Mouse (Mus musculus) regulatory T cell (primary cell): ENCODE data around the gene Galnt16.

Experiments used
- in situ Hi-C: fragments of 300-600 bp; cut with MboI, MseI; formaldehyde crosslinking; loops from one replicate; pipeline ENCODE4 v1.15.1; 2025; ENCODE audit warnings: high pct_unique_total_duplicates

Galnt16 gene

DNA sequence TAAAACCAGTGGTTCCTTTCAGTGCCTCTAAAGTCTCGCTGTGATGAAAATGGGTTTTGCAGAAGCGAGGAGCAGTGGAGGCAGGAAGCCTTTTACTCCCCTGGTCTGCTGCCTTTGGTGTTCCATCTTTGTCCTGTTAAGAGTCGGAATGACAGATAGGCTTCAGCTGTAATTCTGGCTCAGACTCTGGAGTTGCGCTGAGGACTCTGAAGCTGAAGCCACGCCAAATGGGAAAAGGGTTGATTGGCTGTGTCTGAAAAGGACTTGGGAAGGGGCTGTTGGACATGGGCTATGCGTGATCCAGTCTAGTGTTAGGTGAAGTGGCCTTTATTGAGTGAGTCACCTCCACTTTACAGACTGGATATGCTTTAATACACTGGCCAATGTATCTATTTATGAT is 12.6 kb downstream of the Galnt16 start:
- in situ Hi-C loops: no loop called here

DNA sequence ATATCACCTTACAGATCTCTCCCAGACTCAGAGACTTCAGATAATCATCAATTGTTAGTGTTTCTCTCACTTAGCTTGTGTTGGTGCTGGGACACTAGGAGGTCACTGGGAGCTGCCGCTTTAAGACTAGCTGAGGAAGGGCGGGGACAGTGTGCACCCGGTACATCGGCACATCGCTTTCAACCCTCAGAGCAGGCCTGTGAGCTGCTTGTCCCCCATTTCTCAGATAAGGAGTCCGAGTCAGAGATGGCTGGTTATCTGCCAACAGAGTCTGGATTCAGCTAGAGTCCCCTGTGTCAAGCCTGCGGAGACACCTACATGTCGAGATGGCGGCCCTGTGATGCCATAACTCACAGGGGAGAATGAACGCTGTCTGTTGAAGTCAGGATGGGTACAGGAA is 13.5 kb downstream of the Galnt16 start:
- in situ Hi-C loops: no loop called here

DNA sequence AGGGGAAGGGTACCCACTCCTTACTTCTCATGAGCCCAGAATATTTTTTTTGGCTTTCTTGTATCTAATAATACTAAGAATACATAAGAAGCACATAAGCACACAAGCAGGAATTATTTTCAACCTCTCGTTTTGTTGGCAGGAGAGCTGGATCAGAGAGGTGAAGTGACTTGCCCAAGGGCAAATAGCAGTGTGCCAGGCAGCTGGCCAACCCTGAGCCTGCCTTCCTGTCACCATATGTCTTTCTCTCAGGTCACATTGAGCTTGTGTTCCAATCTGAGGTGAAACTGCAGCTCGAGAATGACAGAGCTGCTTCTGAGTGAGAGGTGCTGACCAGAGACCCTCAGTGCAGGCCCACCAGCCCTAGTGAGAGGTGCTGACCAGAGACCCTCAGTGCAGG is 15.8 kb downstream of the Galnt16 start:
- in situ Hi-C loops: no loop called here

DNA sequence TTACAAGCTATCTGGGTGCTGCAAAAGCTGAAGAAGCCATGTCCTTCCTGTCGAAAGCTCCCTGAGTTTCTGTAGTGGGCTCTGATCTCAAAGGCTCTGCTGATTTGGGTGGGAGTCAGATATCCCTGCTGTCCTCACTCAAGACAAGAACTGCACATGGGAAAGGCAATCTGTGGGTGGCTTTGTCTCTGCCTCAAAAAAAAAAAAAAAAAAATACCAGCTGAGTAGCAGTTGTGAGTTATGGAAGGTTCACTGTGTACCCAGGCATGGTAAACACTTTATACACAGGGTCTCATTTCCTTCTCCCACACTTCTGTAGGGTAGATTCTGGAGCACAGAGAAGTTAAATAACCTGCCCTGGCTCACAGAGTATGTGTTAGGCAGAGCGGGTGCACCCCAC is 19.2 kb downstream of the Galnt16 start:
- in situ Hi-C loops: no loop called here

DNA sequence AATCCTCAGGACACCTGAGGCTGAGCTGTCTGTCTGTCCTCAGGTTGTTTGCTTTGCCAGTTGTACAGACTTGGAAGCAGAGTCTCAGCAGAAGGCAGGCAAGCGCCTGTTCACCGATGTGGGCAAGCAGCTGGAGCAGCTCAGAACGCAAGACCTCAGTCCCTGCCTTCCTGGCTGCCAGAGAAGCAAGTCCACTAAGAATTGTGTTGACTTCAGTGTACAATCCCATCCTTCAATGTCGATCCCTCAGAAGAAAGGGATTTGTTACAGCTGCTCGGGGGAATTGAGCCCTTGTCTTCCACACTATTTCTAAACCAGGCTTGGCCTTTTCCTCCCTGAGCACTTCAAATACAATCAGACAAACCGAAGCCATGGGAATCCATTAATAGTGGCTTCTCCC is 20.2 kb downstream of the Galnt16 start:
- in situ Hi-C loops: no loop called here

GRCm38 (mm10) chr12:80545310-80545709 is 27.2 kb downstream of the Galnt16 start:
- in situ Hi-C loops: no loop called here

- in situ Hi-C loops: loop anchor here (10.0 kb wide), 1 partner anchor 215 kb away; no protein-coding TSS in a partner anchor
Measured at GRCm38 (mm10) chr12:80549646-80550045, 31.6 kb downstream of the Galnt16 start.

- in situ Hi-C loops: loop anchor here (10.0 kb wide), 1 partner anchor 218 kb away; no protein-coding TSS in a partner anchor
Measured at GRCm38 (mm10) chr12:80553157-80553556, 35.1 kb downstream of the Galnt16 start.

GRCm38 (mm10) chr12:80554312-80554711 is 36.2 kb downstream of the Galnt16 start:
- in situ Hi-C loops: loop anchor here (10.0 kb wide), 1 partner anchor 220 kb away; no protein-coding TSS in a partner anchor

DNA sequence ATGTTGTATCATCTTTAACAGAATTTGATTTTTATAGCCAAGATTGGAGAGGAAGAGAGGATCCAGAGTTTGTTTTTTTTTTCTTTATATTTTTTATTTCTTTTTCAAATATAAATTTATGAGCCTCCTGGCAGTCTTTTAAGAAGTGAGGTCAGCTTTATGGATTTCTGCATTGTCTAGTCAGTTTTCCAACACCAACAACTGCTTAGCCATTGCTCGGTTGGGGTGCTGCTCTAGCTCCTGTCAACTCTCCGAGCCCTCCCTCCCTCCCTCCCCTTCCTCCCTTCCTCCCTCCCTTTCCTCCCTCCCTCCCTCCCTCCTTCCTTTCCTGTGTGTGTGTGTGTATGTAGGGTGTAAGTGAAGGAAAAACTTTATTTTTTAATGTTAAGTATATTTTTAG is 43.8 kb downstream of the Galnt16 start:
- in situ Hi-C loops: no loop called here

- in situ Hi-C loops: no loop called here
Measured at GRCm38 (mm10) chr12:80562793-80563192, 44.7 kb downstream of the Galnt16 start.

GRCm38 (mm10) chr12:80564990-80565389 is 46.9 kb downstream of the Galnt16 start:
- in situ Hi-C loops: no loop called here

DNA sequence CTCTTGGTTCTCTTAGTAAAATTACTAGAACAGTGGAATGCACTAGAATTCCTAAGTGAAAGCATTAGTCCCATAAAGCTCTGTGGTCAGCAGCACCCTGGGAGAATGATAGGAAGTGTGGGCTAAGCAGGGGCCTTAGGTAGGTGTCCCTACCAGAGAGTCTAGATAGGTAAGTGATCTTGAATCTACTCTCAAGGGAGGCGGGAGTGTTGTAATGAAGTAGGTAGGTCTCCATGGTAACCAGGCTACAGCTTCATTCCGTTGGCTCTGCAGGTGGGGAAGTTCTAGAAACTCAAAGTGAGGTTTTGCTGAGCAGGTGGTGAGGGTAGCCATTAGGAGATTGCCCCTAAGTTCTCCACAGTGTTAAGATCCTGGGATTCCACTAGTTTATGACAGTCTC is 47.7 kb downstream of the Galnt16 start:
- in situ Hi-C loops: no loop called here

GRCm38 (mm10) chr12:80566502-80566901 is 48.4 kb downstream of the Galnt16 start:
- in situ Hi-C loops: no loop called here

DNA sequence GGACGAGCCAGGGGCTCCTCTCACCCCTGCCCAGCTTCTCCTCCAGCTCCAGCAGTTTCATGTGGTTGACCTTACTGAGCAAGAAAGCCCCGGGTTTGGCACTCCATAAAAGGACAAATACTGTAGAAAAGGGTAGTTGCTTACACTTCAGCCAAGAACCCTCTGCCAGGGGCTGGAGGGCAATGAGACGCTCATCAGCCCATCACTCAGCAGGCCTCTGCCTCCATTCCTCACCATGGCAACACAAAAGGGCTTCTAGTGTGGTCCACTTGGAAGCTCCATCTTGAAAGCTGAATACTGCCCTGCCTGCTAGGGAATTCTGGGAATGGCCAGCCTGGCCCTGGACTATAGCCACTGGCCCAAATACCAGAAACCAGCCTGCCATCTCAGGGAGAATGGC is 49.3 kb downstream of the Galnt16 start:
- in situ Hi-C loops: no loop called here

- in situ Hi-C loops: no loop called here
Measured at GRCm38 (mm10) chr12:80569561-80569960, 51.5 kb downstream of the Galnt16 start.

- in situ Hi-C loops: no loop called here
Measured at GRCm38 (mm10) chr12:80574318-80574717, 56.2 kb downstream of the Galnt16 start.

DNA sequence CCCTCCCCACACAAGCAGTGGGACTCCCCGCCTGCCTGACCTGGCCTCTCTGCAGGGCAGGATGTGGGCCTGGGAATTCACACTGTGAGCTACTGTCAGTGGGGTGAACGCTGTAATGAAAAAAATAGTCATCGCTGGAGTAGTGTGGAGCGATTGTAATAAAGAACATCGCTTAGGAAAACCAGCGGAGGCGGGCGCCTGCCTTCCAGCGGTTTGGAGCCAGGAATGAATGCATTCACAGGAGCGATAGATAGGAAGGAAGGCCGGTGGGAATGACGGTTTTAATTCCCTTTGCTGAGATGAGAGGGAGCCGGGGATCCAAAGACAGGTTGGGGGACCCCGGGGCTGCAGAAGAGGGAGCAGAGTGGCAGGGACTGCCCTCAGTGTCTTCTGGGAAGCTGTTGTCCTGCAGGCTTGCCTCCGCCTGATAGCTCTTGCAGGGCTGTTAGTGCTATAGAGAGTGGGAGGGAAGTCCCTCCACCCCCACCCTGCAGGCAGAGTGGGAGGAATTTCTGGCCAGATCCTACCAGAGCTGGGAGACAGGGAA is 56.8 kb downstream of the Galnt16 start:
- in situ Hi-C loops: no loop called here

DNA sequence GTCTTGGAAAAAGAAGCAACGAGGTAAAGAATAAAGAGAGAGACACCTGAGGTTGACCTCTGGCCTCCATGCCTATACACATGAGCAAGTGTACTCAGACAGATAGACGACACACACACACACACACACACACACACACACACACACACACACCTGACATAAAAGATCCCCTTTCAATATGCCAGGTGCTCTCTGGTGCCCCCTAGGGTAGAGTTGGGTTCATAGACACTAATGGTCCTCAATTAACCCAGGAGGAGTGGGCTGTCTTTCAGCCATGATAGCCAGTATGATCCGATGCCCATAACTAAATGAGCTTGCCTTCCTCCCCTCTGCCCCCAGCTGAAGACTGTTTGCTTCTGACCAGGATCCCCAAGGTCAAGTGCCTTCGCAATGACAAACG is 59.0 kb downstream of the Galnt16 start:
- in situ Hi-C loops: no loop called here

GRCm38 (mm10) chr12:80581357-80581756 is 63.3 kb downstream of the Galnt16 start:
- in situ Hi-C loops: no loop called here

GRCm38 (mm10) chr12:80584973-80585372 is 66.9 kb downstream of the Galnt16 start:
- in situ Hi-C loops: no loop called here

GRCm38 (mm10) chr12:80594141-80594540 is 76.1 kb downstream of the Galnt16 start:
- in situ Hi-C loops: no loop called here

DNA sequence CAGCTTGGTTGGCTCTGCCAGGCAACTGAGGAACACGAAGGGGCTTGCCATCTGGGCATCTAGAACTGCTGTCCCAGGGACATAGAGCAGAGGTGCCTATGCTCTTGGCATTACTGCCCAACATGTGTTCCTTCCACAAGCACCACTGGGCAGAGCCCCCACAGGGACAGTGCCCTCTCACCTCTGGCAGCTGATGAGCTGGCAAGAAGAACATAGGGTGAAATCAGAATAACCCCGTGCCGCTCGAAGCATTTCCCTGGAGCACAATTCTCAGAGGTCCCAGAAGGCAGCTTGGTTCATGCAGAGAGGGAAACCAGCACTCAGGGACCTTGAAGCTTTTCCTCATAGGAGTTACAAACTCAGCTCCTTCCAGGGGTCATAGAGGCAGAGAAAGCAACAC is 76.7 kb downstream of the Galnt16 start:
- in situ Hi-C loops: no loop called here

DNA sequence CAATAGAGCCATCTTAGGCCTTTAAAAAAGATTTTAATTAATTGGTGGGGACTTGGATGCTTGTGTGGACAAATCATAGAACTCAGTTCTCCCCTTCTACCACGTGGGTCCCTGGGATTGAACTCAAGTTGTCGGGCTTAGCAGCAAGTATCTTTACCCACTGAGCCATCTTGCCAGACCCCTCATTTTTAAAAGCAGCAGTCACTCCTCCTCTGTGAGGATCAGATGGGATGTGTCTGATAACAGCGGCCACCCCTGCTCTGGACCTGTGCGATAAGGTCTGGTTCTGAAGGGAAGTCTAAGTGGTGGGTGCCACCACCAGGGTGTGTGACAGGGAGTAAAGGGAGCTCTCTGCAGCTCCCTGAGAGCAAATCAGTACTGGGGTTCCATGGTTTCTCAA is 77.5 kb downstream of the Galnt16 start:
- in situ Hi-C loops: no loop called here
